Mouse (Mus musculus) gastrocnemius, adult 18-20 months (tissue): ENCODE results near the gene Dusp2. TPM values are rescaled to one million over a fixed set of nuclear protein-coding genes. Genes with fewer than 3 reads are reported as not detected.
"Not testable (repeated sequence)": the region's sequence is repeated elsewhere in the genome, so short reads cannot be mapped to it uniquely, and the experiment has no call there.

ENCODE experiments used
- DNase-seq: peaks from one replicate; pipeline ENCODE4 v3.0.0; 2021; ENCODE audit warnings: low spot score
- long read RNA-seq, 2 experiments: library from polyadenylated mRNA; stranded (forward); transcript quantifications; one replicate each; pipeline ENCODE4 v2.0.0; 2021
- total RNA-seq, 2 experiments: library from RNA; stranded (reverse); gene quantifications; 2 replicates each; pipeline ENCODE4 v1.2.3; 2021

The Dusp2 gene
- under 1 TPM; 0.37 to 1.00 TPM for total RNA-seq
- long read RNA-seq, experiment 1, partial matches to known transcripts: 0 of 1 reads
- long read RNA-seq, experiment 1, other reads (novel, unspliced or antisense): 0 of 1 reads
- long read RNA-seq, experiment 2, partial matches to known transcripts: 0 of 3 reads
- long read RNA-seq, experiment 2, other reads (novel, unspliced or antisense): 0 of 3 reads

GRCm38 (mm10) chr2:127335767-127336496 lies at the start of gene Dusp2:
Gene Dusp2, plus strand, starts transcription at chr2:127336159.
- peak; percentile 61 for DNase-seq

GRCm38 (mm10) chr2:127292250-127292649 lies 43.7 kb upstream of the Dusp2 start:
- no peak for DNase-seq

- DNase-seq: peak; percentile 80
These were observed 38.8 kb upstream of the Dusp2 start for GRCm38 (mm10) chr2:127297001-127297805.

- DNase-seq: no peak
These were observed 37.9 kb upstream of the Dusp2 start for GRCm38 (mm10) chr2:127298056-127298455.

- no peak for DNase-seq
These were observed 35.3 kb upstream of the Dusp2 start for GRCm38 (mm10) chr2:127300701-127301100.

- DNase-seq: no peak
These were observed 34.1 kb upstream of the Dusp2 start for GRCm38 (mm10) chr2:127301883-127302282.

- not testable (repeated sequence) for DNase-seq
These were observed 31.8 kb upstream of the Dusp2 start for GRCm38 (mm10) chr2:127304192-127304591.

GRCm38 (mm10) chr2:127304609-127305210 lies 31.2 kb upstream of the Dusp2 start:
- no peak for DNase-seq

GRCm38 (mm10) chr2:127306123-127306522 lies 29.8 kb upstream of the Dusp2 start:
- no peak for DNase-seq

- DNase-seq: no peak
These were observed 28.8 kb upstream of the Dusp2 start for GRCm38 (mm10) chr2:127307179-127307578.

- no peak for DNase-seq
These were observed 27.3 kb upstream of the Dusp2 start for GRCm38 (mm10) chr2:127308660-127309059.

GRCm38 (mm10) chr2:127310246-127310645 lies 25.7 kb upstream of the Dusp2 start:
- no peak for DNase-seq

GRCm38 (mm10) chr2:127310685-127311084 lies 25.3 kb upstream of the Dusp2 start:
- DNase-seq: no peak

GRCm38 (mm10) chr2:127311193-127311592 lies 24.8 kb upstream of the Dusp2 start:
- DNase-seq: no peak

- DNase-seq: no peak
These were observed 23.2 kb upstream of the Dusp2 start for GRCm38 (mm10) chr2:127312801-127313200.

GRCm38 (mm10) chr2:127313878-127314277 lies 22.1 kb upstream of the Dusp2 start:
- DNase-seq: no peak

GRCm38 (mm10) chr2:127314467-127315154 lies 21.3 kb upstream of the Dusp2 start:
- no peak for DNase-seq

- DNase-seq: no peak
These were observed 20.8 kb upstream of the Dusp2 start for GRCm38 (mm10) chr2:127315155-127315470.

GRCm38 (mm10) chr2:127316431-127316830 lies 19.5 kb upstream of the Dusp2 start:
- no peak for DNase-seq

GRCm38 (mm10) chr2:127318136-127318535 lies 17.8 kb upstream of the Dusp2 start:
- no peak for DNase-seq

GRCm38 (mm10) chr2:127319071-127319470 lies 16.9 kb upstream of the Dusp2 start:
- DNase-seq: no peak
